Mouse (Mus musculus): ENCODE results near the gene Cluh.

GRCm38 (mm10) chr11:74670151-74670550 lies 20.9 kb downstream of the Cluh start:
- TF ChIP-seq POLR2A (IDR thresholded peaks at IDR 0.05; ENCODE audit: insufficient read depth, low read depth, low read length) (no peak), CTCF (IDR thresholded peaks at IDR 0.05) (no peak), EP300 (IDR thresholded peaks at IDR 0.05; ENCODE audit: insufficient read depth, low read depth, low read length) (no peak)
